Mouse (Mus musculus) ovary, postnatal 10 days (tissue): ENCODE measurements around the gene Amd1.

Experiments
- DNase-seq: peaks from one replicate; pipeline ENCODE4 v3.0.0; 2022; ENCODE audit warnings: low spot score

Amd1 gene

GRCm38 (mm10) chr10:40250969-40251368 lies 51.0 kb downstream of the Amd1 start:
- DNase-seq: no peak

GRCm38 (mm10) chr10:40249625-40250024 lies 52.4 kb downstream of the Amd1 start:
- no peak for DNase-seq

GRCm38 (mm10) chr10:40247166-40247716 lies 54.7 kb downstream of the Amd1 start:
- peak; percentile 15 for DNase-seq

DNA sequence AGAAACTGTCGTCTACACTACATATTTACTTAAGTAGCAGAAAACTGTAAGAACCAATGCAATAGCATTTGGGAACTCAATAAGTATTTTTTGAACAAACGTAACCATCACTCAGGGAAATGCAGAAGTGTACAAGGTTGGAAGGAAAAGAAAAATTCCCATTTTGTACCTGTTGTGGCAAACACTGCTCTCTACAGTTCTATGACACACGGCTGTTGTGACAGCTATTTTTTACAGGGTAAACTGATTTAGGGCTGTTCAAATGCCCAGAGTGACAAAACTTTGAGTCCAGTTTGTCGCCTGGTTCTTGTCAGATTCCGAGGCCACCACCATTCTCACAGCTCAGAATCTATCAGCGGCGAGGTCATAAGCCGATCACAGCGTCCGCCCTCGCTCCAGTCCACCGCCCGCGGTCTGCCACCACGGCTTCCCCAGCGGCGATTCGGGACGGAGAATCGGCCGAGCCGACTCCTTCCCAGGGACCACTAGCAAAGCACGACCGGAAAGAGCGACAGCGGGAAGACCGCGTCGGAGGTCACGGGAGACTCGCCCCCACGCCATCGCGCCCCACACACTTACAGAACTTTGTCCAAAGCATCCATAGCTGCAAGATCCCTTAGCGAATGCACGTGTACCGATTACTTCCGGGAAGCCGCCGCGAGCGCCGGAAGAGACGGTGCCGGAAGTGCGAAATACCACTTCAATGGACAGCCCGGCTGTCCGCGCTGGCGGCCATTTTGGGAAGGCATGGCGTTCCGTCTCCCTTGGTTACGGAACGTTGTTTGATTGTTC lies 55.4 kb downstream of the Amd1 start, which contains the start of gene Rpf2:
TSS of gene Rpf2 (minus strand) at position 663 of the 792 bp plus-strand sequence.
- peak; percentile 47 for DNase-seq

- no peak for DNase-seq
Measured at GRCm38 (mm10) chr10:40237826-40238225, 64.2 kb downstream of the Amd1 start.
